Mouse (Mus musculus) heart, postnatal 25 days (tissue): Measurements from ENCODE around the gene Slx. TPM values are rescaled to one million over a fixed set of nuclear protein-coding genes. Genes with fewer than 3 reads are reported as not detected.
"Not testable (repeated sequence)": the region's sequence is repeated elsewhere in the genome, so short reads cannot be mapped to it uniquely, and the experiment has no call there.

Source experiments
- DNase-seq: peaks from one replicate; pipeline ENCODE4 v3.0.0; 2022; ENCODE audit warnings: low spot score
- intact Hi-C: fragments of 180-260 bp; cut with DNase I; formaldehyde crosslinking; loops from one replicate; pipeline ENCODE4 v1.15.1; 2025
- microRNA-seq: library from miRNA; unstranded; fragments of <30 nt; microRNA quantifications from one replicate; pipeline ENCODE4 v1.2.0, GENCODE M21; 2022
- total RNA-seq, 2 experiments: library from RNA; stranded (reverse); gene quantifications; 2 replicates each; pipeline ENCODE4 v1.2.3; 2021

Slx gene
- total RNA-seq = not detected

GRCm38 (mm10) chrX:26545465-26545864 is at the start of gene Slx:
Gene Slx, minus strand, starts transcription at chrX:26545565.
- intact Hi-C loops, DNase-seq: not testable (repeated sequence)

Small RNA genes lying within 50 kb of the gene (microRNA-seq; reads per million reads assigned to microRNA genes)
- gene Gm27341 = not detected

Other genes with a start within 250 kb of the Slx start
- gene Gm2030, start 235.5 kb downstream of the Slx start, total RNA-seq = not detected
- gene Gm14525, start 157.1 kb upstream of the Slx start, total RNA-seq = not detected